Mouse (Mus musculus) stomach, postnatal 0 days (tissue): ENCODE results near the gene Ccdc103.

Experiments
- CTCF ChIP-seq: IDR thresholded peaks from 2 replicates; pipeline ENCODE4 v1.5.1; 2016; ENCODE audit warnings: antibody characterized with exemption, low read depth, mild to moderate bottlenecking, moderate library complexity
- EP300 ChIP-seq: optimal IDR thresholded peaks from 2 replicates; pipeline ENCODE3; 2016; ENCODE audit warnings: antibody characterized with exemption

DNA sequence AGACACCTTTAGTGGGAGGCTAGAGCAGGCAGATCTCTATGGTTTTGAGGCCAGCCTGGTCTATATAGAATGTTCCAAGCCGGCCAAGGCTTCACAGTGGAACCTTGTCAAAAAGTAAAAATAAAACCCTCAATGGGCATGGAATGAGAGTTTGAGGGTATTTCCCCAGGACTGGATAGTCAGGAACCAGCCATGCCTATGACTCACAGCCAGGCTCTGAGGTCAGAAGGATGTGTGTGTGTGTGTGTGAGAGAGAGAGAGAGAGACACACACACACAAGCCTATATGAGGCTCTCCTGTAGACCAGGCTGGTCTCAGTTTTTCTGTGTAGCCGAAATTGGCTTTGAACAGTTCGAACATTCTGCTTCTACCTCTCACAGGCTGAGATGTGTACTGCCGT lies 13.7 kb downstream of the Ccdc103 start:
- TF ChIP-seq CTCF (no peak), EP300 (no peak)
